Mouse (Mus musculus) forebrain, embryonic 15.5 days (tissue): ENCODE measurements around the gene Rpl4. TPM values are rescaled to one million over a fixed set of nuclear protein-coding genes. Genes with fewer than 3 reads are reported as not detected.

Experiments
- ATAC-seq: fragments of 200-750 bp; cut with Nextera tagmentation; replicated peaks from 2 replicates; pipeline ENCODE4 v1.8.0; 2017; ENCODE audit warnings: mild to moderate bottlenecking, moderate TSS enrichment, moderate library complexity
- H3K27ac ChIP-seq: fragments of 300-500 bp; sonication (generic); replicated peaks from 2 replicates; pipeline ENCODE4 v1.5.1; 2015; ENCODE audit warnings: mild to moderate bottlenecking, inconsistent platforms
- H3K27me3 ChIP-seq: fragments of 300-500 bp; sonication (generic); 2 replicates; pipeline ENCODE4 v1.6.1; 2015; ENCODE audit warnings: inconsistent platforms
- H3K36me3 ChIP-seq: fragments of 300-500 bp; sonication (generic); 2 replicates; pipeline ENCODE4 v1.6.1; 2015; ENCODE audit warnings: mild to moderate bottlenecking, inconsistent platforms
- H3K4me1 ChIP-seq: fragments of 300-500 bp; sonication (generic); 2 replicates; pipeline ENCODE4 v1.6.1; 2015; ENCODE audit warnings: inconsistent platforms
- H3K4me2 ChIP-seq: fragments of 300-500 bp; sonication (generic); replicated peaks from 2 replicates; pipeline ENCODE4 v1.6.1; 2015; ENCODE audit warnings: mild to moderate bottlenecking, inconsistent platforms
- H3K4me3 ChIP-seq: fragments of 300-500 bp; sonication (generic); 2 replicates; pipeline ENCODE4 v1.5.1; 2015; ENCODE audit warnings: mild to moderate bottlenecking, inconsistent platforms
- H3K9ac ChIP-seq: fragments of 300-500 bp; sonication (generic); replicated peaks from 2 replicates; pipeline ENCODE4 v1.6.1; 2015; ENCODE audit warnings: mild to moderate bottlenecking, inconsistent platforms
- H3K9me3 ChIP-seq: fragments of 300-500 bp; sonication (generic); 2 replicates; pipeline ENCODE4 v1.6.1; 2016; ENCODE audit warnings: inconsistent platforms
- WGBS: fragments of 180-500 bp; shearing (Covaris S2); methylation state at CpG from one replicate; pipeline ENCODE4 v1.1.7; 2015; ENCODE audit warnings: mixed read lengths; 5-methylcytosine and 5-hydroxymethylcytosine counted together
- microRNA-seq: library from miRNA; unstranded; fragments of <30 nt; microRNA quantifications from one replicate; pipeline ENCODE4, GENCODE M21; 2016
- polyA plus RNA-seq: library from polyadenylated mRNA; unstranded; fragments of >200 nt; fragmentation: Nextera tagmentation; extraction: Ambion mirVana; gene quantifications from 2 replicates; pipeline ENCODE4 v1.2.1, GENCODE M21; 2015

The Rpl4 gene
- polyA plus RNA-seq, 1 experiment from 2014 or later = 734 TPM

DNA sequence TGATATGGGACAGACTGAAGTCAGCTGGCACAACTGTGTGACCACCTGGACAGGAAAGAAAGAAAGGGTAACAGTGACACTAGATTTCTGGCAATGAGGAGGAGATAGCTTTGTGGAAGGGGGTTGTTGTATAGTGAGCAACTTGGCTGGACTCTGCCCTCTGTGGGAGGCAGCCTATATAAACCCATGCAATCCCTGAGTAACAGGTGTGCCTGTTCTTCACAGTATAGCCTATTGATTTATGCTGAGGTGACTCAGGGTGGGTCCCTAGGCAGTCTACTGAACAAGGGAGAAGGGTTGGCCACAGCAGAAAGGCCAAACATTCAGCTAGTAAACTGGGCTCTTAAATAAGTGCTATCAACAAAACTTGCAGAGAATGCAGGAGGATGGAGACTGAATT, 52.6 kb downstream of the Rpl4 start:
- no peak overlapping the region for H3K4me2 ChIP-seq
- H3K9ac ChIP-seq = no peak overlapping the region
- no peak overlapping the region for H3K27ac ChIP-seq
- ATAC-seq = no peak
- H3K36me3 ChIP-seq = no peaks in the 10 kb centered on the region
- H3K27me3 ChIP-seq = no peaks in the 10 kb centered on the region
- peaks cover 5% of the 10 kb centered on the region; the same call in 1 of the 2 replicates for H3K4me1 ChIP-seq
- H3K4me3 ChIP-seq = no peak overlapping the region
- no peaks in the 10 kb centered on the region for H3K9me3 ChIP-seq

DNA sequence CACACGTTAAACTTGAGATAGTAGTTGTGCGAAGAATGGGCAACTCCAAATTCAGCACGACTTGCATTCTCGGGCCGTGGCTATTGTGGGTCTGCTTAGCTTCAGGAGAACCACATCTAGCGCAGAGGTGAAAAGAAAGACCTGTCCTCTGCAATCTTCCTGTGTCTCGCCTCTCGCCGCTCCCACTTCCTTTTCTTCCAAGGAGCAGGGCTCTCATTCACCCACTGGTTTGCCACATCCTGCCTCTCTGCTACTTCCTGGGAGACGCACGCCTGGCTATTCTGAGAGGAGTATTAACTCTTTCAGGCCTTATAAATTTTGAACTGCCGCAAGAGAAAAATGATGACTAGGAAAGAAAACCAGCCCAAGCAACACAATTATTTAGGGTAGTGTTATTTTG, 54.6 kb downstream of the Rpl4 start:
- Histone ChIP-seq H3K4me2 (no peak overlapping the region), H3K27ac (no peak overlapping the region), H3K4me1 (peaks cover 13% of the 10 kb centered on the region), H3K27me3 (no peaks in the 10 kb centered on the region), H3K9ac (no peak overlapping the region), H3K36me3 (no peaks in the 10 kb centered on the region), H3K9me3 (no peaks in the 10 kb centered on the region), H3K4me3 (no peak overlapping the region)
- no peak for ATAC-seq
- WGBS = 85% methylated on average over 12 of the region's 12 CpGs

Small RNA genes lying within 50 kb of the gene (microRNA-seq; reads per million reads assigned to microRNA genes)
- gene Gm24106 = not detected

Other genes starting within 250 kb of the Rpl4 start
- 2.0 and 2.4 TPM in 2 replicates for gene Smad6, start 151.3 kb upstream of the Rpl4 start, polyA plus RNA-seq
- gene Lctl, start 56.2 kb upstream of the Rpl4 start, polyA plus RNA-seq = not detected in 2 replicates
- 8.8 and 11.7 TPM in 2 replicates for gene Zwilch, start 271 bp upstream of the Rpl4 start, polyA plus RNA-seq
- 35.4 and 39.0 TPM in 2 replicates for gene Snapc5, start 5.9 kb downstream of the Rpl4 start, polyA plus RNA-seq
- 1.8 and 2.0 TPM in 2 replicates for gene Uchl4, start 61.8 kb downstream of the Rpl4 start, polyA plus RNA-seq
- 46.0 and 47.8 TPM in 2 replicates for gene Map2k1, start 80.3 kb downstream of the Rpl4 start, polyA plus RNA-seq
- gene Tipin, start 108.2 kb downstream of the Rpl4 start, polyA plus RNA-seq = 130 TPM in 2 replicates
- 23.4 and 23.7 TPM in 2 replicates for gene Dis3l, start 167.9 kb downstream of the Rpl4 start, polyA plus RNA-seq
- gene Megf11, start 212.3 kb downstream of the Rpl4 start, polyA plus RNA-seq = 8.8 and 9.0 TPM in 2 replicates